Mouse (Mus musculus): ENCODE results near the gene Lgals8.
"Not testable (repeated sequence)": the region's sequence is repeated elsewhere in the genome, so short reads cannot be mapped to it uniquely, and the experiment has no call there.

Gene Lgals8

DNA sequence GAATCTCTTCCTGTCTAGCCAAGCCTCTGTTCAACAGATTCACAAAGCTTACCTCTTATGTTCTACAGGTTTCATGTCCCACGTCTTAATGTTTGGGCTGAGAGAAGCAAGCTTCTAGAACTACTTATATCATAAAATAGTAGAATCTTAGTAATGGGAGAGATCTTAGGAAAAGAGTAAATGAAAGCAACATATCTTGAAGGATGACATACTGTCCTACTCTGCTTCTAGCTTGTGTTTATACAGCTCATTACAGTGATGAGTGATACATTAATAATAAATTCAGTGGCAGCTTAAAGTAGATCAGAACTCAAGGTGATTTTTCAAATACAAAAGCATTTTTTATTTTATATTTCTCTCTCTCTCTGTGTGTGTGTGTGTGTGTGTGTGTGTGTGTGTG, at the start of gene Lgals8:
TSS of gene Lgals8 (minus strand) at position 101 of the 400 bp plus-strand sequence.
- no peak for DNase-seq (ENCODE audit: low spot score)

GRCm38 (mm10) chr13:12511189-12511965, 46.6 kb upstream of the Lgals8 start:
- peak; percentile 53 for DNase-seq (ENCODE audit: low spot score)

DNA sequence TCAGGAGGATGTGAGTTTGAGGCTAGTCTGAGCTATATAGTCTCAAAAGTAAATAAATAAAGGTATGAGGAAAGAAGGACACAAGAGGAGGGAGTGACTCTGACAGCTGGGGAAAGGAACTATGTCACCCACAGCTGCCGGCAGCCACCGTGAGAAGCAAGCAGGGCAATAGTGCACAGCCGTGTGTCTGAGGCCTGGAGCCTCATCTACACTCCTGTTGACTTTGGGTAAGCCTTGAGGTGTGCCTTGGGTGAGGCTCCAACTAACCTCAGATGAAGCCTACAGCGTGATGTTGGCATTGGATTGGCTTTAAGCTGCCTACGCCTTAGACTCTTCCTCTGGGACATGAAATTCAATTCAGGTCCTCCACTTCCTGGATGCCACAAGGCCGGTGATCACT, 45.3 kb upstream of the Lgals8 start:
- no peak for DNase-seq (ENCODE audit: low spot score)

GRCm38 (mm10) chr13:12507426-12507825, 42.7 kb upstream of the Lgals8 start:
- no peak for DNase-seq (ENCODE audit: low spot score)

DNA sequence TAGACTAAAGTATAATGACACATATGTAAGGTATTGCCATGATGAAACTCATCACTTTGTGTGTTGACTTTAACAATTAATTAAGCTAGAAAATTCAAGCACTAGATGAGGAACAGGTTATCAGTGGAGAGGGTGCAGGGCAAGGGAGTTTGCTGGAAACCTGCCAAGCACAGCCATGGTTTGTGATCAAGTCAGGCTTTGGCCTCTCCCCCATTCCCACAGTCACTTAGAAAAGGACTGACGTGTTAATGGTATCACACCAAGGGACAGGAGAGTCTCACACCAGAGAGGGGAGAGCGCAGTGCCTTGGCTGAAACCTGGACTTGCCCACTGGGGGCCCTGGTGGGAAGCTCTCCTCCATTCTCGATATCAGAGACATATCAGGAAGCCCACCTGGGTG, 40.6 kb upstream of the Lgals8 start:
- DNase-seq (ENCODE audit: low spot score) = no peak

- DNase-seq (ENCODE audit: low spot score) = no peak
These were observed 38.6 kb upstream of the Lgals8 start for GRCm38 (mm10) chr13:12503238-12503751.

GRCm38 (mm10) chr13:12502665-12503237, 38.0 kb upstream of the Lgals8 start:
- no peak for DNase-seq (ENCODE audit: low spot score)

GRCm38 (mm10) chr13:12499107-12499506, 34.4 kb upstream of the Lgals8 start:
- DNase-seq (ENCODE audit: low spot score) = no peak

DNA sequence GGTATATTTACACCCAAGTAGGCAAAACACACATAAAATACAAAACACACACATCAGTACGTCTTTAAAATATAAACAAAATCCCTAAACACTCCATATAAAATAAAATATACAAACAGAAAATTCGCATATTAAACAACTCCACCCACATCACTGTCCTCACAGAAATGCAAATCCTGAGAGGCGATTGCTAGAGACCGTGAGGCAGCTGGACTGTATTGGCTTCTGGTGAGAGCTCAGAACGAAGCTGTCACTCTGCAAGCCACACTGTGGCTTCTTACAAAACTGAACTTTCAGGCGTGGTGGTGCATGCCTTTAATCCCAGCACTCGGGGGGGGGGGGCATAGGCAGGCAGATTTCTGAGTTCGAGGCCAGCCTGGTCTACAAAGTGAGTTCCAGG, 33.1 kb upstream of the Lgals8 start:
- no peak for DNase-seq (ENCODE audit: low spot score)

DNA sequence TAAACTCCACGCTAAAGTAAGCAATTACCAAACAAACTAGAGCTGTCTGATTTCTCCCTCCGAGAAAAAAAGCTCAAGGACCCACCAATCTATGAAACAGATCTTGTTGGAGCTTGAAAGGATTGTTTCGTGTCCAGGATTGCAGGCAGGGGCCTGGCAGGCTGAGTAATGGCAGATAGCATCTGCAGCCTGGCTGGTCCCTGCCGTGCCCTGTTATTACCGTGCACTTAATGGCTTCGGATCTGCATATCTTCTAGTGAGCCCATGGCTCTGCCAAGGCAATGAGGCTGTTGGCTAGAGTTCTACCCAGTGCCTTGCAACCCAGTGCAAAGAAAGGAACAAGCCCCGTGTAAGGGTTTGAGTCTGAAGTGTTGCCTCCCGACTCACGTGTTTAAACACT, 30.0 kb upstream of the Lgals8 start:
- peak; percentile 66 for DNase-seq (ENCODE audit: low spot score)

GRCm38 (mm10) chr13:12492515-12492914, 27.8 kb upstream of the Lgals8 start:
- no peak for DNase-seq (ENCODE audit: low spot score)

- peak; percentile 78 for DNase-seq (ENCODE audit: low spot score)
These were observed 20.9 kb upstream of the Lgals8 start for GRCm38 (mm10) chr13:12485640-12486039.

GRCm38 (mm10) chr13:12485197-12485596, 20.5 kb upstream of the Lgals8 start:
- no peak for DNase-seq (ENCODE audit: low spot score)

GRCm38 (mm10) chr13:12479802-12480201, 15.1 kb upstream of the Lgals8 start:
- DNase-seq (ENCODE audit: low spot score) = peak; percentile 28

- peak; percentile 22 for DNase-seq (ENCODE audit: low spot score)
These were observed 13.6 kb upstream of the Lgals8 start for GRCm38 (mm10) chr13:12478301-12478700.

- no peak for DNase-seq (ENCODE audit: low spot score)
These were observed 12.1 kb upstream of the Lgals8 start for GRCm38 (mm10) chr13:12476886-12477285.

GRCm38 (mm10) chr13:12475239-12475638, 10.5 kb upstream of the Lgals8 start:
- no peak for DNase-seq (ENCODE audit: low spot score)

DNA sequence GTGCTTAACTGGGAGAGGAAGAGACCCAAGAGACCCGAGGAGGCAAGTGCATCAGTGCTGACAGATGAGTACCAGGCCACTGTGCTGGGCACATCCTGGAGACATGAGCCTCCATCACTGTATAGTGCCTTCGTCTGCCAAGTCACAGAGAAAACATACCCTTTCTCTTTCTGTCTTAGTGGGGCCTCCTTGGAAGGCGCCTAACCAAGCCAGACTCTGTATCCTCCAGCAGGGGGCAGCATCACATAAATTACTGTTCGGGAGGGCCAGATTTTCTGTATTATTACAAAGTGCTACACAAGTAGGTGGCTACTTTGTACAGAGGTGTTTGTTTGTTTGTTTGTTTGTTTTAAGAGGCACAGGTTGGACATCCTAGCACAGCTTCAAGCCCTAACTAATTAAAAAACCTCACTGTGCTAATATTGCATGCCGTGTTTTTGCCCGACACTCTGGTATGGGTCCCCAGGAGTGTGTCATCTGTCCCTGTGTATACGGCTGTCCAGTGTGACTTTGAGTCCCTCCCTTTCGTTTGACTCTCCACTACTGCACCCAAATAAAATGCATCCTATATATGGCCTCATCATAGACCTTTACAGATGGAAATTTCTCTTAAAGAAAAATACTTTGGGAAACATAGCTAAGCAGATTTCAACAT, 9.1 kb upstream of the Lgals8 start:
- DNase-seq (ENCODE audit: low spot score) = peak; percentile 76

- no peak for DNase-seq (ENCODE audit: low spot score)
These were observed 3.7 kb upstream of the Lgals8 start for GRCm38 (mm10) chr13:12468488-12468887.

GRCm38 (mm10) chr13:12464159-12464558, 585 bp downstream of the Lgals8 start:
- not testable (repeated sequence) for DNase-seq (ENCODE audit: low spot score)

- no peak for DNase-seq (ENCODE audit: low spot score)
These were observed 2.1 kb downstream of the Lgals8 start for GRCm38 (mm10) chr13:12462623-12463022.

GRCm38 (mm10) chr13:12461730-12462119, 3.0 kb downstream of the Lgals8 start:
- peak; percentile 13 for DNase-seq (ENCODE audit: low spot score)
